Mouse (Mus musculus): Measurements from ENCODE around the gene Msx3.

GRCm38 (mm10) chr7:140067397-140067796 is 18.5 kb upstream of the Msx3 start:
- no peak for TF ChIP-seq POLR2A (IDR thresholded peaks at IDR 0.05; ENCODE audit: control insufficient read depth, low read depth, low read length)
- TF ChIP-seq CTCF (IDR thresholded peaks at IDR 0.05; ENCODE audit: control insufficient read depth, insufficient read depth, insufficient replicate concordance, low read depth, low read length): no peak
